Mouse (Mus musculus): ENCODE data around the gene Dhh.
A peak's percentile ranks its signal among the peaks of the same experiment; 100 is the strongest.

The Dhh gene

GRCm38 (mm10) chr15:98914903-98915302 is 16.6 kb upstream of the Dhh start:
- DNase-seq: no peak

- peak; percentile 48 to 50 for DNase-seq
Observed at GRCm38 (mm10) chr15:98904692-98905091, 6.4 kb upstream of the Dhh start.

GRCm38 (mm10) chr15:98902600-98902999 is 4.3 kb upstream of the Dhh start:
- no peak for DNase-seq

- DNase-seq: no peak
Observed at GRCm38 (mm10) chr15:98901530-98901929, 3.2 kb upstream of the Dhh start.

- no peak for DNase-seq
Observed at GRCm38 (mm10) chr15:98897495-98897894, 845 bp downstream of the Dhh start.

- DNase-seq: no peak
Observed at GRCm38 (mm10) chr15:98895635-98896589, 2.4 kb downstream of the Dhh start.

GRCm38 (mm10) chr15:98894746-98895634 is 3.4 kb downstream of the Dhh start:
- DNase-seq: no peak

- peak; percentile 20 to 31 for DNase-seq
Observed at GRCm38 (mm10) chr15:98893940-98894745, 4.2 kb downstream of the Dhh start, which contains the start of gene Rhebl1. TSS of gene Rhebl1 (minus strand) at chr15:98894540.

GRCm38 (mm10) chr15:98893036-98893435 is 5.3 kb downstream of the Dhh start:
- no peak for DNase-seq

- DNase-seq: peak in 1 of 2 experiments; percentile 41
Observed at GRCm38 (mm10) chr15:98891907-98892606, 6.3 kb downstream of the Dhh start.

GRCm38 (mm10) chr15:98891198-98891742 is 7.1 kb downstream of the Dhh start:
- DNase-seq: no peak

GRCm38 (mm10) chr15:98887526-98887925 is 10.8 kb downstream of the Dhh start:
- no peak for DNase-seq

- DNase-seq: no peak
Observed at GRCm38 (mm10) chr15:98886667-98887387, 11.5 kb downstream of the Dhh start.

GRCm38 (mm10) chr15:98884106-98884505 is 14.2 kb downstream of the Dhh start:
- DNase-seq: no peak

- no peak for DNase-seq
Observed at GRCm38 (mm10) chr15:98883661-98884060, 14.7 kb downstream of the Dhh start.

GRCm38 (mm10) chr15:98881656-98882008 is 16.7 kb downstream of the Dhh start:
- DNase-seq: no peak

- peak; percentile 89 to 95 for DNase-seq
Observed at GRCm38 (mm10) chr15:98880978-98881655, 17.2 kb downstream of the Dhh start.

GRCm38 (mm10) chr15:98877331-98877730 is 21.0 kb downstream of the Dhh start:
- peak; percentile 28 to 39 for DNase-seq

GRCm38 (mm10) chr15:98871916-98872888 is 26.1 kb downstream of the Dhh start:
- DNase-seq: peak; percentile 92 to 93
